Mouse (Mus musculus): ENCODE measurements at regions not wholly inside any gene's neighbourhood (a gene's known extent, or its start where the extent isn't known, plus 50 kb on each side); places are given as distances from the start of the nearest gene placed in this dataset.

- TF ChIP-seq CTCF (IDR thresholded peaks at IDR 0.05; ENCODE audit: control insufficient read depth, insufficient read depth, insufficient replicate concordance, low read depth, low read length) (peak; percentile 59), POLR2A (IDR thresholded peaks at IDR 0.05; ENCODE audit: control insufficient read depth, low read depth, low read length) (no peak)
Measured at GRCm38 (mm10) chr4:154749160-154749559, 81.5 kb upstream of the Actrt2 start.

Data from testis, adult 2 months (tissue).